Mouse (Mus musculus) bone marrow, adult 2 months (tissue): ENCODE data around the gene Taar7d.

Experiments used
- CTCF ChIP-seq: fragments of 200-500 bp; IDR thresholded peaks from 2 replicates; pipeline ENCODE4 v1.5.1; 2011; ENCODE audit warnings: low read length, control low read depth; ENCODE audit not compliant: control insufficient read depth, insufficient read depth
- POLR2A ChIP-seq: fragments of 200-500 bp; IDR thresholded peaks from 2 replicates; pipeline ENCODE4 v1.6.1; 2011; ENCODE audit warnings: low read depth, mild to moderate bottlenecking, control low read depth, low read length, borderline replicate concordance; ENCODE audit not compliant: control insufficient read depth

DNA sequence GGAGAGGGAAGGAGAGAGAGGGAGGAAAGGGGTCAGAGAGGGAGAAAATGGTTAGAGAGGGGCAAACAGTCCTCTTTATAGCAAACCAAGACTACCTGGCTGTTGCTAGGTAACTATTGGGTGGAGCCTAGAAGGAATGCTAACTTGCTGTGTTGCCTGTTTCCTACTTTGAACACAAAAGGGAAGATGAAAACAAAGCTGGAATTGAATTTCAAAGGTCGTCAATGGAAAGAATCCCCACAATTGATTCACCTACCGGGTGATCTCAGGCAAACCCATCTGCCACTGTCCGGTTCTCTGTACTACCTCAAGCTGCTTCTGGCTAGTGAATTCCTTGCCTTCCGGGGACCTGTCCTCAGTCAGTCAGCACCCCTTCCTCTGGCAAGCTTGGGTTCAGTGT lies 49.1 kb upstream of the Taar7d start:
- TF ChIP-seq CTCF (no peak), POLR2A (no peak)
